Mouse (Mus musculus) midbrain, embryonic 10.5 days (tissue): ENCODE data around the gene Pnp2. TPM values are rescaled to one million over a fixed set of nuclear protein-coding genes. Genes with fewer than 3 reads are reported as not detected.

Experiments used
- DNase-seq: peaks from one replicate; pipeline ENCODE4 v3.0.0-alpha.2; 2017; ENCODE audit warnings: low spot score
- H3K27ac ChIP-seq: fragments of 300-500 bp; sonication (generic); replicated peaks from 2 replicates; pipeline ENCODE4 v1.5.1; 2016; ENCODE audit warnings: mild to moderate bottlenecking
- H3K27me3 ChIP-seq: fragments of 300-500 bp; sonication (generic); 2 replicates; pipeline ENCODE4 v1.6.1; 2016; ENCODE audit warnings: low read depth, mild to moderate bottlenecking; ENCODE audit not compliant: poor library complexity, severe bottlenecking
- H3K36me3 ChIP-seq: fragments of 300-500 bp; sonication (generic); 2 replicates; pipeline ENCODE4 v1.6.1; 2016; ENCODE audit warnings: mild to moderate bottlenecking, moderate library complexity
- H3K4me1 ChIP-seq: fragments of 300-500 bp; sonication (generic); 2 replicates; pipeline ENCODE4 v1.6.1; 2016
- H3K4me3 ChIP-seq: fragments of 300-500 bp; sonication (generic); 2 replicates; pipeline ENCODE4 v1.5.1; 2016; ENCODE audit warnings: mild to moderate bottlenecking, moderate library complexity
- H3K9me3 ChIP-seq: fragments of 300-500 bp; sonication (generic); replicated peaks from 2 replicates; pipeline ENCODE4 v1.6.1; 2016; ENCODE audit warnings: mild to moderate bottlenecking
- WGBS: fragments of 180-500 bp; shearing (Covaris S2); methylation state at CpG from one replicate; pipeline ENCODE4 v1.1.7; 2016; 5-methylcytosine and 5-hydroxymethylcytosine counted together
- polyA plus RNA-seq: library from polyadenylated mRNA; unstranded; fragments of >200 nt; fragmentation: Nextera tagmentation; extraction: Ambion mirVana; gene quantifications from 2 replicates; pipeline ENCODE4 v1.2.1, GENCODE M21; 2016

Gene Pnp2
- polyA plus RNA-seq, 1 experiment from 2014 or later: 0.78 TPM

- 84% methylated on average over 2 of the region's 2 CpGs for WGBS
- no peak for DNase-seq
These were observed 42.3 kb downstream of the Pnp2 start for GRCm38 (mm10) chr14:50997999-50998666.

GRCm38 (mm10) chr14:51007152-51007801 lies 51.5 kb downstream of the Pnp2 start, which contains the start of gene Rnase10:
Rnase10 (plus strand) TSS chr14:51007751.
- Histone ChIP-seq H3K36me3 (no peaks in the 10 kb centered on the region), H3K27me3 (no peaks in the 10 kb centered on the region), H3K4me1 (no peaks in the 10 kb centered on the region), H3K4me3 (no peak within 1 kb of the TSS), H3K27ac (no peak within 1 kb of the TSS), H3K9me3 (no peaks in the 10 kb centered on the region)
- no peak for DNase-seq
- 87% methylated on average over 8 of the region's 8 CpGs for WGBS

More at GRCm38 (mm10) chr14:50997999-50998666, 42.3 kb downstream of the Pnp2 start:
- Histone ChIP-seq H3K36me3 (no peaks in the 10 kb centered on the region), H3K27me3 (no peaks in the 10 kb centered on the region), H3K4me3 (no peak overlapping the region), H3K4me1 (no peaks in the 10 kb centered on the region), H3K9me3 (no peaks in the 10 kb centered on the region), H3K27ac (no peak overlapping the region)

- no peaks in the 10 kb centered on the region for H3K4me1 ChIP-seq
- H3K27ac ChIP-seq: no peak overlapping the region
- 87% methylated on average over 13 of the region's 13 CpGs for whole genome bisulfite sequencing
- H3K4me3 ChIP-seq: no peak overlapping the region
- no peaks in the 10 kb centered on the region for H3K36me3 ChIP-seq
- no peaks in the 10 kb centered on the region for H3K9me3 ChIP-seq
- H3K27me3 ChIP-seq: no peaks in the 10 kb centered on the region
- DNase-seq: no peak
These were observed 52.3 kb downstream of the Pnp2 start for GRCm38 (mm10) chr14:51007914-51008713.

- no peaks in the 10 kb centered on the region for H3K36me3 ChIP-seq
- H3K27me3 ChIP-seq: no peaks in the 10 kb centered on the region
- H3K4me3 ChIP-seq: no peak overlapping the region
- no peak overlapping the region for H3K27ac ChIP-seq
- WGBS: 88% methylated on average over 4 of the region's 4 CpGs
- no peaks in the 10 kb centered on the region for H3K4me1 ChIP-seq
- no peaks in the 10 kb centered on the region for H3K9me3 ChIP-seq
- no peak for DNase-seq
These were observed 53.0 kb downstream of the Pnp2 start for GRCm38 (mm10) chr14:51008781-51009180.

- no peak for DNase-seq
- H3K27me3 ChIP-seq: no peaks in the 10 kb centered on the region
- WGBS: 86% methylated on average over 6 of the region's 6 CpGs
- H3K9me3 ChIP-seq: no peaks in the 10 kb centered on the region
- no peaks in the 10 kb centered on the region for H3K36me3 ChIP-seq
- no peaks in the 10 kb centered on the region for H3K4me1 ChIP-seq
- H3K27ac ChIP-seq: no peak overlapping the region
- H3K4me3 ChIP-seq: no peak overlapping the region
These were observed 53.8 kb downstream of the Pnp2 start for GRCm38 (mm10) chr14:51009572-51009971.

Other genes starting within 250 kb of the Pnp2 start
- gene Olfr748, start 248.6 kb upstream of the Pnp2 start, polyA plus RNA-seq: not detected in 2 replicates
- not detected in 2 replicates for gene Olfr749, start 210.9 kb upstream of the Pnp2 start, polyA plus RNA-seq
- 116 and 127 TPM in 2 replicates for gene Ttc5, start 170.5 kb upstream of the Pnp2 start, polyA plus RNA-seq
- not detected in 2 replicates for gene Ccnb1ip1, start 148.3 kb upstream of the Pnp2 start, polyA plus RNA-seq
- 70.3 and 74.5 TPM in 2 replicates for gene Parp2, start 148.2 kb upstream of the Pnp2 start, polyA plus RNA-seq
- 3.9 and 5.0 TPM in 2 replicates for gene Tep1, start 85.4 kb upstream of the Pnp2 start, polyA plus RNA-seq
- gene Klhl33, start 58.5 kb upstream of the Pnp2 start, polyA plus RNA-seq: 0.12 and 0.14 TPM in 2 replicates
- gene Osgep, start 31.1 kb upstream of the Pnp2 start, polyA plus RNA-seq: 192 TPM in 2 replicates
- gene Apex1, start 31.0 kb upstream of the Pnp2 start, polyA plus RNA-seq: 412 and 447 TPM in 2 replicates
- 50.4 and 55.6 TPM in 2 replicates for gene Pip4p1, start 25.1 kb upstream of the Pnp2 start, polyA plus RNA-seq
- 73.9 and 85.1 TPM in 2 replicates for gene Pnp, start 24.9 kb upstream of the Pnp2 start, polyA plus RNA-seq
- not detected in 2 replicates for gene Gm49342, start 11.5 kb upstream of the Pnp2 start, polyA plus RNA-seq
- gene Rnase10, start 51.8 kb downstream of the Pnp2 start, polyA plus RNA-seq: not detected in 2 replicates
- gene Rnase9, start 85.9 kb downstream of the Pnp2 start, polyA plus RNA-seq: not detected in 2 replicates
- not detected in 2 replicates for gene Rnase11, start 94.2 kb downstream of the Pnp2 start, polyA plus RNA-seq
- not detected in 2 replicates for gene Rnase12, start 101.7 kb downstream of the Pnp2 start, polyA plus RNA-seq
- not detected in 2 replicates for gene Olfr750, start 118.4 kb downstream of the Pnp2 start, polyA plus RNA-seq
- 8.2 and 9.5 TPM in 2 replicates for gene Rnase4, start 135.1 kb downstream of the Pnp2 start, polyA plus RNA-seq
- gene Ang, start 135.2 kb downstream of the Pnp2 start, polyA plus RNA-seq: 1.7 and 2.2 TPM in 2 replicates
- gene Eddm3b, start 158.4 kb downstream of the Pnp2 start, polyA plus RNA-seq: 0.16 TPM in 1 of 2 replicates, not detected in the other
- gene Rnase6, start 167.9 kb downstream of the Pnp2 start, polyA plus RNA-seq: 0.10 and 0.22 TPM in 2 replicates
- 0.22 TPM in 1 of 2 replicates, not detected in the other for gene Rnase1, start 190.8 kb downstream of the Pnp2 start, polyA plus RNA-seq
- gene Rnase2b, start 206.3 kb downstream of the Pnp2 start, polyA plus RNA-seq: not detected in 2 replicates
- not detected in 2 replicates for gene Ang2, start 243.2 kb downstream of the Pnp2 start, polyA plus RNA-seq
- gene Ear14, start 247.4 kb downstream of the Pnp2 start, polyA plus RNA-seq: not detected in 2 replicates